Mouse (Mus musculus): Measurements from ENCODE around the gene Mb21d2.

GRCm38 (mm10) chr16:28868864-28869263 lies 60.6 kb downstream of the Mb21d2 start:
- TF ChIP-seq POLR2A (IDR thresholded peaks at IDR 0.05; ENCODE audit: borderline replicate concordance, control insufficient read depth, low read depth, low read length) (no peak), CTCF (IDR thresholded peaks at IDR 0.05; ENCODE audit: control insufficient read depth, insufficient read depth, low read length) (no peak)
